Mouse (Mus musculus): ENCODE results near the gene Slc6a17.

The Slc6a17 gene

GRCm38 (mm10) chr3:107528401-107529118 lies 10.7 kb upstream of the Slc6a17 start:
- intact Hi-C loops (cut with DNase I): no loop called here

GRCm38 (mm10) chr3:107524547-107524946 lies 6.7 kb upstream of the Slc6a17 start:
- intact Hi-C loops (cut with DNase I): no loop called here

GRCm38 (mm10) chr3:107520931-107521330 lies 3.1 kb upstream of the Slc6a17 start:
- intact Hi-C loops (cut with DNase I): no loop called here

- intact Hi-C loops (cut with DNase I): no loop called here
Measured at GRCm38 (mm10) chr3:107516776-107517630, 815 bp downstream of the Slc6a17 start.

- intact Hi-C loops (cut with DNase I): no loop called here
Measured at GRCm38 (mm10) chr3:107515989-107516388, 1.8 kb downstream of the Slc6a17 start.

GRCm38 (mm10) chr3:107511416-107511815 lies 6.4 kb downstream of the Slc6a17 start:
- intact Hi-C loops (cut with DNase I): no loop called here

GRCm38 (mm10) chr3:107508696-107509095 lies 9.1 kb downstream of the Slc6a17 start:
- intact Hi-C loops (cut with DNase I): no loop called here

- intact Hi-C loops (cut with DNase I): no loop called here
Measured at GRCm38 (mm10) chr3:107507966-107508365, 9.9 kb downstream of the Slc6a17 start.

- intact Hi-C loops (cut with DNase I): no loop called here
Measured at GRCm38 (mm10) chr3:107506531-107506930, 11.3 kb downstream of the Slc6a17 start.

GRCm38 (mm10) chr3:107505464-107506367 lies 12.1 kb downstream of the Slc6a17 start:
- intact Hi-C loops (cut with DNase I): no loop called here

GRCm38 (mm10) chr3:107504542-107504941 lies 13.3 kb downstream of the Slc6a17 start:
- intact Hi-C loops (cut with DNase I): no loop called here

GRCm38 (mm10) chr3:107503716-107504115 lies 14.1 kb downstream of the Slc6a17 start:
- intact Hi-C loops (cut with DNase I): no loop called here

- intact Hi-C loops (cut with DNase I): no loop called here
Measured at GRCm38 (mm10) chr3:107501702-107502151, 16.1 kb downstream of the Slc6a17 start.

GRCm38 (mm10) chr3:107500301-107500700 lies 17.5 kb downstream of the Slc6a17 start:
- intact Hi-C loops (cut with DNase I): no loop called here

- intact Hi-C loops (cut with DNase I): no loop called here
Measured at GRCm38 (mm10) chr3:107496086-107496850, 21.6 kb downstream of the Slc6a17 start.

GRCm38 (mm10) chr3:107495524-107495923 lies 22.3 kb downstream of the Slc6a17 start:
- intact Hi-C loops (cut with DNase I): no loop called here

- intact Hi-C loops (cut with DNase I): no loop called here
Measured at GRCm38 (mm10) chr3:107491459-107491858, 26.4 kb downstream of the Slc6a17 start.

GRCm38 (mm10) chr3:107488637-107489036 lies 29.2 kb downstream of the Slc6a17 start:
- intact Hi-C loops (cut with DNase I): no loop called here

GRCm38 (mm10) chr3:107483290-107483689 lies 34.5 kb downstream of the Slc6a17 start:
- intact Hi-C loops (cut with DNase I): no loop called here

- intact Hi-C loops (cut with DNase I): no loop called here
Measured at GRCm38 (mm10) chr3:107480660-107481059, 37.2 kb downstream of the Slc6a17 start.

Measured in adrenal gland (tissue).